Mouse (Mus musculus) lung, adult 2 months (tissue): ENCODE results near the gene Stx18.

ENCODE experiments used
- CTCF ChIP-seq: fragments of 200-500 bp; IDR thresholded peaks from 2 replicates; pipeline ENCODE4 v1.5.1; 2011; ENCODE audit warnings: mild to moderate bottlenecking, low read length, control low read depth; ENCODE audit not compliant: insufficient read depth
- POLR2A ChIP-seq: fragments of 200-500 bp; IDR thresholded peaks from 2 replicates; pipeline ENCODE4 v1.6.1; 2011; ENCODE audit warnings: low read depth, mild to moderate bottlenecking, control low read depth, low read length, borderline replicate concordance; ENCODE audit errors: extremely low read depth

DNA sequence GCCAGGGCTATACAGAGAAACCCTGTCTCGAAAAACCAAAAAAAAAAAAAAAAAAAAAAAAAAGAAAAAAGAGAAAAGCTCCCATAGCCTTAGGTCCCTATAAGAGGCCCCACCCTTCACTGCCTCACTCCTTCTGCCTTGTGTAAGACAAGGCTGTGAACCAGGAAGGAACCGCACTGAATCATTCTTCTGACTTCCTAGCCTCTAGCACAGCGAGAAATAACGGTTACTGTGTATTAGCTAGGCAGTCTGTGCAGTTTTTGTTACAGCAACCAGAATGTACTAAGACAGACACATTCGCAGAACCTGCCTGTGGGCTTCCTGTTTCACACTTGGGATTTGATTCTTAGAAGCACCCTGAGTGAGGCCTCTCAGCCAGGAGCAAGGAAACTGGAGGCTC, 46.2 kb upstream of the Stx18 start:
- TF ChIP-seq CTCF (no peak), POLR2A (no peak)
